ENCODE assay signal across 9 mouse cellular contexts in the genomic region with DNA sequence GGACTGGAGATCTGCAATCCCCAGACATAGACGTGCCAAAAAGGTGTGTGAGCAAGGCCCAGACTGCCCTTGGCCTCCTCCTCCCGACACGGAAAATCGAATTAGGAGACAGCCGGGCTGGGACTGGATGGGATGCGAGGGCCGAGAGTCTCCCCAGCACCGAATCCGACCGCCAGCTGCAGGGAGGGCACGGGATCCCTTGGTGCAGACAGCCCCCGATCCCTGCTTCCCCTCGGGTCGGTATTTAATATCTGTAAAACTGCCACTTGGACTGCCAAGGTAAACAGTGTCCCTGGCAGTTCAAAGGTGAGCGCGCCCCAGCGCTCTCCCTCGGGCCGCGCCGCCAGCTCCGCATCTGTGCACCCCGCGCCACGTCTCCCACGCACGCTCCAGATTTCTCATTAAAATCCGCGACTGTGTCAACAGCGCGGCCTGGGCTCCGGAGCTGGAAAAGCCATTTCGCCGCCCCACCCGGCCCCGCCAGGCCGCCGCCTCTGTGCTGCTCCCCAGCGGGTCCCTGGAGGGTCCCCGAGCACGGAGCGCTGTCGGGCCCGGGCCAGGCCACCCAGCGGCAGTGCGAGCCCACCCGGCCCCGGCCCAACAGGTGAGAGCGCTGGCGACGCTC. TPM values are rescaled to one million over a fixed set of nuclear protein-coding genes. Genes with fewer than 3 reads are reported as not detected.
A peak's percentile ranks its signal among the peaks of the same experiment; 100 is the strongest.
DNase-seq lines count a peak whose midpoint lies in the region; ATAC-seq and TF ChIP-seq lines count a peak whose summit lies in the region.
"Had no signal": no experiment of that assay in that cellular context is flagged by ENCODE, and none has a peak within 500 bp of the region (broad histone marks: within the 10 kb centered on the region; RNA-seq: fewer than 3 reads in every experiment).

No protein-coding gene starts in this region.

- H3K4me3 ChIP-seq in liver, adult 2 months (ENCODE audit: insufficient read depth, low read depth, low read length): peak overlapping the region; percentile 25; the same call in 1 of the 2 replicates
- peak overlapping the region; percentile 58 for H3K4me3 ChIP-seq in forebrain, embryonic 10.5 days
- peak overlapping the region; percentile 39 for H3K4me3 ChIP-seq in neural tube, embryonic 12.5 days

- TF ChIP-seq POLR2A in liver, adult 2 months (IDR thresholded peaks at IDR 0.05; ENCODE audit: extremely low read depth, insufficient read depth, low read length): no peak

- H3K4me1 ChIP-seq in liver, adult 2 months (ENCODE audit: control insufficient read depth, insufficient read depth, low read length): no peaks in the 10 kb centered on the region; the same call in 1 of the 2 replicates
- H3K4me1 ChIP-seq in forebrain, embryonic 10.5 days: peaks cover 22% of the 10 kb centered on the region
- peaks cover 14% of the 10 kb centered on the region for H3K4me1 ChIP-seq in neural tube, embryonic 12.5 days

- H3K4me2 ChIP-seq in neural tube, embryonic 12.5 days (replicated peaks): peak overlapping the region; percentile 82

- no peaks in the 10 kb centered on the region for H3K79me2 ChIP-seq in liver, adult 2 months (ENCODE audit: control insufficient read depth, insufficient read depth, low read length)

- peaks cover 18% of the 10 kb centered on the region for H3K27me3 ChIP-seq in liver, adult 2 months (ENCODE audit: control insufficient read depth, insufficient read depth, low read length)
- peaks cover 84% of the 10 kb centered on the region for H3K27me3 ChIP-seq in forebrain, embryonic 10.5 days (ENCODE audit: poor library complexity, severe bottlenecking)
- peaks cover 43% of the 10 kb centered on the region for H3K27me3 ChIP-seq in neural tube, embryonic 12.5 days (replicated peaks)

- no peak overlapping the region for H3K27ac ChIP-seq in liver, adult 2 months (replicated peaks; ENCODE audit: insufficient read depth, low read depth, low read length)
- H3K27ac ChIP-seq in forebrain, embryonic 10.5 days: peak overlapping the region; percentile 66
- H3K27ac ChIP-seq in neural tube, embryonic 12.5 days: no peak overlapping the region

- H3K9me3 ChIP-seq in forebrain, embryonic 10.5 days: peaks cover 6% of the 10 kb centered on the region
- H3K9me3 ChIP-seq in neural tube, embryonic 12.5 days: 0 out of 2 replicates have a peak, but pooled peaks cover under 1% of the 10 kb centered on the region

- peak; percentile 9 for DNase-seq in liver, adult 2 months (ENCODE audit: extremely low read depth, low read depth, low spot score)
- no peak for DNase-seq in liver
- DNase-seq in forebrain, embryonic 10.5 days (ENCODE audit: extremely low spot score, low spot score): peak; percentile 42
- peak; percentile 70 for DNase-seq in kidney, postnatal 10 days
- DNase-seq in frontal cortex, postnatal 25 days (ENCODE audit: low spot score in 2 of 2): no peak
- no peak for DNase-seq in spleen, adult 18-20 months

- H3K36me3 ChIP-seq in liver, adult 2 months (ENCODE audit: control insufficient read depth, insufficient read depth, low read length): no peaks in the 10 kb centered on the region
- no peaks in the 10 kb centered on the region for H3K36me3 ChIP-seq in forebrain, embryonic 10.5 days (replicated peaks)
- H3K36me3 ChIP-seq in neural tube, embryonic 12.5 days: no peaks in the 10 kb centered on the region

- H3K9ac ChIP-seq in liver, adult 2 months (ENCODE audit: low read depth, low read length): no peak overlapping the region
- peak overlapping the region; percentile 40; the same call in 1 of the 2 replicates for H3K9ac ChIP-seq in neural tube, embryonic 12.5 days

- WGBS in liver, adult 2 months: 3% methylated on average over 51 of the region's 51 CpGs
- WGBS in forebrain, embryonic 10.5 days: under 1% methylated on average over 51 of the region's 51 CpGs
- 1% methylated on average over 51 of the region's 51 CpGs for WGBS in neural tube, embryonic 12.5 days

- TF ChIP-seq CTCF in liver, adult 2 months (IDR thresholded peaks at IDR 0.05; ENCODE audit: low read depth, low read length): no peak

- peak; percentile 53 for ATAC-seq in neural tube, embryonic 12.5 days (ENCODE audit: low FRiP score, low read depth)
- ATAC-seq in granulocyte monocyte progenitor cell, adult 5-6 weeks (replicated peaks; ENCODE audit: poor library complexity, severe bottlenecking): no peak; the same call in 1 of the 2 replicates

RNA-seq across cellular contexts. Expression of a gene that starts 21.7 kb away (rescaled TPM):
- not detected in 2 replicates for total RNA-seq in liver, adult 2 months (2014; rRNA removed)
- not detected in 2 replicates for polyA plus RNA-seq in liver, adult 2 months (2012; rRNA removed)
- 0.09 TPM in 1 of 2 replicates, not detected in the other for polyA plus RNA-seq in forebrain, embryonic 10.5 days (2016; fragmentation: Nextera tagmentation; extraction: Ambion mirVana)
- not detected in 2 replicates for polyA plus RNA-seq in neural tube, embryonic 12.5 days (2016; fragmentation: Nextera tagmentation; extraction: Ambion mirVana)
- not detected in 2 replicates for total RNA-seq in granulocyte monocyte progenitor cell, adult 5-6 weeks (2014; fragmentation: Nextera tagmentation)
- total RNA-seq in granulocyte monocyte progenitor cell, adult 5-6 weeks (2017): not detected in 2 replicates
- total RNA-seq: left cerebral cortex, postnatal 10 days had no signal

Comparison
In these comparisons a context has a peak if more than half of its experiments do, and no peak if none do; other contexts are left out.
1. DNase-seq: peak in liver, adult 2 months (single experiment), forebrain, embryonic 10.5 days (single experiment) and kidney, postnatal 10 days (single experiment); none in liver (single experiment), frontal cortex, postnatal 25 days (0 of 2) and spleen, adult 18-20 months (0 of 2).
2. Peak in every context shown above with its lines, with median percentiles within 50 percentile points of each other: H3K4me3 ChIP-seq.